Comparison of ENCODE assay signal across 22 mouse cellular contexts in the genomic region with DNA sequence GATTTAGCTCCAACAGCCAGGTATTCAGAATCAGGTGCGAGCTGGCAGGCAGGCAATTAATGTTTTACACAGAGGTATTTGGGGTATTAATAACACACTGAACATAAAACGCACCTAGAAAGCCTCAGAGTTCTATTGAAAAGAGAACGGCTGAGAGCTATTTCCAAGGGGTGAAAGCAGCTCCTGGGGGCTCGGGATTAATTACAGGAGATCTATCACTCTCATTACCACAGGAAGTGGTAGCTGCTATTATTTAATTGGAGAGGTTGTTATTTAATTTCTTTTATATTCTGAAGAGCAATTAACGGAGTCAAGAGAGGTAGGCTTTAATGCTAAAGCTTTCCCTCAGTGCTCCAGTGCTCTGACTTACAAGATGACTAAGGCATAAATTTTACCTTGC.
"Had no signal": no experiment of that assay in that cellular context is flagged by ENCODE, and none has a peak within 500 bp of the region (broad histone marks: within the 10 kb centered on the region; RNA-seq: fewer than 3 reads in every experiment).

No protein-coding gene starts in this region.

- H3K36me3 ChIP-seq: kidney, embryonic 15.5 days; limb, embryonic 12.5 days; limb, embryonic 15.5 days; midbrain, embryonic 12.5 days; neural tube, embryonic 12.5 days had no signal

- DNase-seq: kidney, adult 2 months; kidney, postnatal 10 days; layer of hippocampus, postnatal 36 days; left cerebral cortex, postnatal 4 days; liver, postnatal 0 days; lung, embryonic 14.5 days; right cerebral cortex, postnatal 4 days; thymus, adult 2 months; thymus, postnatal 14 days; thymus, postnatal 4 days had no signal

- H3K4me2 ChIP-seq: kidney, embryonic 15.5 days; limb, embryonic 12.5 days; limb, embryonic 15.5 days; liver, embryonic 11.5 days; lung, embryonic 14.5 days; midbrain, embryonic 12.5 days; neural tube, embryonic 12.5 days had no signal

- H3K27me3 ChIP-seq: kidney, embryonic 15.5 days; limb, embryonic 12.5 days; limb, embryonic 15.5 days; midbrain, embryonic 12.5 days; neural tube, embryonic 12.5 days had no signal

- H3K9me3 ChIP-seq: kidney, embryonic 15.5 days; limb, embryonic 12.5 days; limb, embryonic 15.5 days; midbrain, embryonic 12.5 days; neural tube, embryonic 12.5 days had no signal

- H3K4me3 ChIP-seq: kidney, embryonic 15.5 days; limb, embryonic 12.5 days; limb, embryonic 15.5 days; midbrain, embryonic 12.5 days; neural tube, embryonic 12.5 days had no signal

- H3K27ac ChIP-seq: kidney, embryonic 15.5 days; limb, embryonic 12.5 days; limb, embryonic 15.5 days; liver, embryonic 14.5 days; macrophage; midbrain, embryonic 12.5 days; neural tube, embryonic 12.5 days; stomach, postnatal 0 days had no signal

- H3K9ac ChIP-seq: kidney, embryonic 15.5 days; limb, embryonic 12.5 days; limb, embryonic 15.5 days; liver, embryonic 14.5 days; liver, postnatal 0 days; lung, embryonic 14.5 days; midbrain, embryonic 12.5 days; neural tube, embryonic 12.5 days had no signal

- ATAC-seq: intestine, postnatal 0 days; liver, postnatal 0 days; lung, postnatal 0 days; midbrain, embryonic 16.5 days had no signal

- H3K4me1 ChIP-seq: kidney, embryonic 15.5 days; limb, embryonic 12.5 days; limb, embryonic 15.5 days; midbrain, embryonic 12.5 days; neural tube, embryonic 12.5 days had no signal
